Mouse (Mus musculus) midbrain, postnatal 0 days (tissue): ENCODE results near the gene Mob3b. TPM values are rescaled to one million over a fixed set of nuclear protein-coding genes. Genes with fewer than 3 reads are reported as not detected.

Source experiments
- ATAC-seq: fragments of 200-750 bp; cut with Nextera tagmentation; 2 replicates; pipeline ENCODE4 v1.8.0; 2017; ENCODE audit warnings: moderate number of reproducible peaks, mild to moderate bottlenecking, moderate TSS enrichment, moderate library complexity; ENCODE audit not compliant: low FRiP score
- DNase-seq: peaks from one replicate; pipeline ENCODE4 v3.0.0-alpha.2; 2015; ENCODE audit warnings: low spot score
- H3K27ac ChIP-seq: fragments of 300-500 bp; sonication (generic); 2 replicates; pipeline ENCODE4 v1.5.1; 2014; ENCODE audit warnings: low read depth, mild to moderate bottlenecking, low read length, mixed read lengths
- H3K27me3 ChIP-seq: fragments of 300-500 bp; sonication (generic); 2 replicates; pipeline ENCODE4 v1.6.1; 2014; ENCODE audit warnings: low read length, control low read depth, mixed read lengths; ENCODE audit not compliant: insufficient read depth
- H3K36me3 ChIP-seq: fragments of 300-500 bp; sonication (generic); 2 replicates; pipeline ENCODE4 v1.6.1; 2014; ENCODE audit warnings: low read length, control low read depth, mixed read lengths; ENCODE audit not compliant: insufficient read depth
- H3K4me1 ChIP-seq: fragments of 300-500 bp; sonication (generic); 2 replicates; pipeline ENCODE4 v1.6.1; 2014; ENCODE audit warnings: mild to moderate bottlenecking, control low read depth, antibody characterized with exemption, low read length, mixed read lengths; ENCODE audit not compliant: insufficient read depth
- H3K4me2 ChIP-seq: fragments of 300-500 bp; sonication (generic); 2 replicates; pipeline ENCODE4 v1.6.1; 2014; ENCODE audit warnings: low read depth, mild to moderate bottlenecking, low read length, mixed read lengths; ENCODE audit not compliant: poor library complexity, severe bottlenecking
- H3K4me3 ChIP-seq: fragments of 300-500 bp; sonication (generic); 2 replicates; pipeline ENCODE4 v1.5.1; 2014; ENCODE audit warnings: low read depth, mild to moderate bottlenecking, low read length, moderate library complexity
- H3K9ac ChIP-seq: fragments of 300-500 bp; sonication (generic); replicated peaks from 2 replicates; pipeline ENCODE4 v1.6.1; 2014; ENCODE audit warnings: mild to moderate bottlenecking, low read length, moderate library complexity, mixed read lengths; ENCODE audit not compliant: poor library complexity, severe bottlenecking
- H3K9me3 ChIP-seq: fragments of 300-500 bp; sonication (generic); 2 replicates; pipeline ENCODE4 v1.6.1; 2016; ENCODE audit warnings: low read length, control low read depth
- CTCF ChIP-seq: IDR thresholded peaks from 2 replicates; pipeline ENCODE4 v1.5.1; 2016; ENCODE audit warnings: antibody characterized with exemption, mild to moderate bottlenecking
- WGBS: fragments of 180-500 bp; shearing (Covaris S2); extraction: QIAGEN DNeasy Blood & Tissue Kit; methylation state at CpG from one replicate; pipeline ENCODE4 v1.1.7; 2014; 5-methylcytosine and 5-hydroxymethylcytosine counted together
- polyA plus RNA-seq: library from polyadenylated mRNA; unstranded; fragments of >200 nt; fragmentation: Nextera tagmentation; extraction: Ambion mirVana; gene quantifications from 2 replicates; pipeline ENCODE4 v1.2.1, GENCODE M21; 2015
- total RNA-seq: library from RNA; depleted of rRNA; stranded (reverse); fragments of >200 nt; gene quantifications from 2 replicates; pipeline ENCODE4 v1.2.3, GENCODE M21; 2014

The Mob3b gene
- total and polyA plus RNA-seq, 2 experiments from 2014 or later: 0.77 to 1.6 TPM

- no peak for TF ChIP-seq CTCF
- Histone ChIP-seq H3K9me3 (no peaks in the 10 kb centered on the region), H3K27me3 (peaks cover 8% of the 10 kb centered on the region; the same call in 1 of the 2 replicates), H3K36me3 (no peaks in the 10 kb centered on the region), H3K4me2 (no peak overlapping the region), H3K4me1 (peaks cover 8% of the 10 kb centered on the region; the same call in 1 of the 2 replicates), H3K27ac (no peak overlapping the region), H3K9ac (no peak overlapping the region), H3K4me3 (no peak overlapping the region)
- 48% methylated on average over 3 of the region's 3 CpGs for WGBS
- ATAC-seq (no peak), DNase-seq (no peak)
Observed at GRCm38 (mm10) chr4:35154051-35154450, 3.2 kb downstream of the Mob3b start.

GRCm38 (mm10) chr4:35151756-35152155 is 5.5 kb downstream of the Mob3b start, which contains the start of gene Ifnk:
TSS of gene Ifnk (plus strand) at chr4:35152056.
- TF ChIP-seq CTCF: no peak
- Histone ChIP-seq H3K4me3 (no peak within 1 kb of the TSS), H3K9ac (no peak within 1 kb of the TSS), H3K27ac (no peak within 1 kb of the TSS), H3K4me2 (no peak within 1 kb of the TSS), H3K4me1 (peaks cover 8% of the 10 kb centered on the region; the same call in 1 of the 2 replicates), H3K36me3 (no peaks in the 10 kb centered on the region), H3K27me3 (peaks cover 7% of the 10 kb centered on the region; the same call in 1 of the 2 replicates), H3K9me3 (no peaks in the 10 kb centered on the region)
- DNase-seq (no peak), ATAC-seq (no peak)
- WGBS: 87% methylated on average over 4 of the region's 4 CpGs

GRCm38 (mm10) chr4:35150706-35151105 is 6.6 kb downstream of the Mob3b start:
- H3K9ac ChIP-seq: no peak overlapping the region
- 89% methylated on average over 3 of the region's 3 CpGs for WGBS
- DNase-seq: no peak
- H3K9me3 ChIP-seq: no peaks in the 10 kb centered on the region
- H3K4me1 ChIP-seq: no peaks in the 10 kb centered on the region
- no peak overlapping the region for H3K4me3 ChIP-seq
- TF ChIP-seq CTCF: no peak
- H3K27me3 ChIP-seq: no peaks in the 10 kb centered on the region
- H3K36me3 ChIP-seq: no peaks in the 10 kb centered on the region
- ATAC-seq: no peak
- H3K4me2 ChIP-seq: no peak overlapping the region
- H3K27ac ChIP-seq: no peak overlapping the region

GRCm38 (mm10) chr4:35148326-35148725 is 9.0 kb downstream of the Mob3b start:
- no peaks in the 10 kb centered on the region for H3K27me3 ChIP-seq
- no peaks in the 10 kb centered on the region for H3K4me1 ChIP-seq
- ATAC-seq: no peak
- no peak for TF ChIP-seq CTCF
- no peak for DNase-seq
- H3K9ac ChIP-seq: no peak overlapping the region
- no peak overlapping the region for H3K27ac ChIP-seq
- H3K4me3 ChIP-seq: no peak overlapping the region
- 91% methylated on average over 4 of the region's 4 CpGs for WGBS
- no peaks in the 10 kb centered on the region for H3K9me3 ChIP-seq
- no peaks in the 10 kb centered on the region for H3K36me3 ChIP-seq
- H3K4me2 ChIP-seq: no peak overlapping the region

GRCm38 (mm10) chr4:35146597-35146996 is 10.7 kb downstream of the Mob3b start:
- Histone ChIP-seq H3K36me3 (no peaks in the 10 kb centered on the region), H3K9me3 (no peaks in the 10 kb centered on the region), H3K4me2 (no peak overlapping the region), H3K4me1 (no peaks in the 10 kb centered on the region), H3K4me3 (no peak overlapping the region), H3K27ac (no peak overlapping the region), H3K9ac (no peak overlapping the region), H3K27me3 (no peaks in the 10 kb centered on the region)
- WGBS: 95% methylated on average over 5 of the region's 5 CpGs
- no peak for DNase-seq
- ATAC-seq: no peak
- no peak for TF ChIP-seq CTCF

GRCm38 (mm10) chr4:35145726-35146125 is 11.6 kb downstream of the Mob3b start:
- DNase-seq: no peak
- WGBS: 88% methylated on average over 10 of the region's 10 CpGs

More at GRCm38 (mm10) chr4:35145726-35146125, 11.6 kb downstream of the Mob3b start:
- H3K36me3 ChIP-seq: no peaks in the 10 kb centered on the region
- no peak overlapping the region for H3K27ac ChIP-seq
- no peak overlapping the region for H3K4me2 ChIP-seq
- no peaks in the 10 kb centered on the region for H3K9me3 ChIP-seq
- no peak overlapping the region for H3K9ac ChIP-seq
- no peak for TF ChIP-seq CTCF
- H3K4me3 ChIP-seq: no peak overlapping the region
- ATAC-seq: no peak
- H3K4me1 ChIP-seq: no peaks in the 10 kb centered on the region
- H3K27me3 ChIP-seq: no peaks in the 10 kb centered on the region
